Mouse (Mus musculus) embryo, embryonic 10.5 days (tissue): ENCODE data around the gene Evl.
A peak's percentile ranks its signal among the peaks of the same experiment; 100 is the strongest.

Experiments
- DNase-seq: peaks from one replicate; pipeline ENCODE4 v3.0.0-alpha.2; 2015; ENCODE audit warnings: low spot score

The Evl gene

GRCm38 (mm10) chr12:108647784-108648183 is 93.3 kb downstream of the Evl start:
- DNase-seq: no peak

- DNase-seq: no peak
Measured at GRCm38 (mm10) chr12:108651053-108651660, 96.6 kb downstream of the Evl start.

- DNase-seq: no peak
Measured at GRCm38 (mm10) chr12:108653358-108654335, 99.1 kb downstream of the Evl start.

GRCm38 (mm10) chr12:108657350-108657749 is 102.8 kb downstream of the Evl start:
- DNase-seq: peak; percentile 51

- no peak for DNase-seq
Measured at GRCm38 (mm10) chr12:108668606-108669235, 114.2 kb downstream of the Evl start.

GRCm38 (mm10) chr12:108671541-108671940 is 117.0 kb downstream of the Evl start:
- DNase-seq: no peak

GRCm38 (mm10) chr12:108672908-108673307 is 118.4 kb downstream of the Evl start:
- no peak for DNase-seq

GRCm38 (mm10) chr12:108673546-108673945 is 119.0 kb downstream of the Evl start:
- no peak for DNase-seq

GRCm38 (mm10) chr12:108674502-108674901 is 120.0 kb downstream of the Evl start:
- DNase-seq: no peak

GRCm38 (mm10) chr12:108674916-108675315 is 120.4 kb downstream of the Evl start:
- DNase-seq: no peak

- DNase-seq: no peak
Measured at GRCm38 (mm10) chr12:108675614-108676401, 121.3 kb downstream of the Evl start.

- DNase-seq: no peak
Measured at GRCm38 (mm10) chr12:108677116-108677515, 122.6 kb downstream of the Evl start.

GRCm38 (mm10) chr12:108678366-108678765 is 123.8 kb downstream of the Evl start:
- DNase-seq: no peak

GRCm38 (mm10) chr12:108680861-108681260 is 126.3 kb downstream of the Evl start:
- no peak for DNase-seq

- DNase-seq: no peak
Measured at GRCm38 (mm10) chr12:108682240-108683023, 127.9 kb downstream of the Evl start.

- no peak for DNase-seq
Measured at GRCm38 (mm10) chr12:108686463-108686862, 131.9 kb downstream of the Evl start.

- peak; percentile 18 for DNase-seq
Measured at GRCm38 (mm10) chr12:108686926-108687325, 132.4 kb downstream of the Evl start.

- DNase-seq: no peak
Measured at GRCm38 (mm10) chr12:108689167-108689566, 134.6 kb downstream of the Evl start.

GRCm38 (mm10) chr12:108690529-108690928 is 136.0 kb downstream of the Evl start:
- DNase-seq: no peak

- DNase-seq: no peak
Measured at GRCm38 (mm10) chr12:108693592-108693991, 139.1 kb downstream of the Evl start.

- DNase-seq: no peak
Measured at GRCm38 (mm10) chr12:108694223-108694622, 139.7 kb downstream of the Evl start.
